Mouse (Mus musculus): ENCODE measurements at regions not wholly inside any gene's neighbourhood (a gene's known extent, or its start where the extent isn't known, plus 50 kb on each side); places are given as distances from the start of the nearest gene placed in this dataset.

- ATAC-seq (ENCODE audit: low FRiP score, low read depth): no peak
- 69% methylated on average over 2 of the region's 2 CpGs for WGBS
- H3K27me3 ChIP-seq: no peaks in the 10 kb centered on the region
Measured at GRCm38 (mm10) chr13:81852309-81852978, 69.6 kb downstream of the Cetn3 start.

DNA sequence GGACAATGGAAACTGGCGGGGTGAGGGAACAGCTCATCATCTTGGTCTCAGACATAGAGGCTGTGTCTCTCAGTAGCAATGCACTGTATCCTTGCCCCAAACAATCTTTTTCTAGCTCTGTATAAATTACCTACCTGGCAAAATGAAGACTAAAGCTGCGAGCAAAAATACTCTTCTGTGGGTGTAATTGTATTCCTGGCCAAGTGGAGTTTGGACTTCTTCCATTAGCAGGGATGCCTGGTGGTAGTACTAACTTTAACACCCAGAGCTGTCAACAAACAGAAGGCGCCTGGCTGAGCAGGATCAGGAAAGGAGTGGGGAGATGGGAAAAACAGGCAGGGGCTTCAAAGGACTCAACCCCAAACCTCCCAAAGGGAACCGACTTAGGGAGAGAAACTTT lies 73.2 kb downstream of the Cetn3 start:
- WGBS: 73% methylated on average over 4 of the region's 4 CpGs
- H3K36me3 ChIP-seq: no peaks in the 10 kb centered on the region
- H3K4me2 ChIP-seq: no peak overlapping the region
- H3K4me1 ChIP-seq (replicated peaks): no peaks in the 10 kb centered on the region
- H3K4me3 ChIP-seq: no peak overlapping the region
- no peaks in the 10 kb centered on the region for H3K9me3 ChIP-seq
- no peaks in the 10 kb centered on the region for H3K27me3 ChIP-seq
- no peak overlapping the region for H3K27ac ChIP-seq (replicated peaks)
- no peak overlapping the region for H3K9ac ChIP-seq
- no peak for ATAC-seq (ENCODE audit: low FRiP score, low read depth)

More at GRCm38 (mm10) chr13:81852309-81852978, 69.6 kb downstream of the Cetn3 start:
- Histone ChIP-seq H3K9ac (no peak overlapping the region), H3K36me3 (no peaks in the 10 kb centered on the region), H3K27ac (replicated peaks) (no peak overlapping the region), H3K4me1 (replicated peaks) (no peaks in the 10 kb centered on the region), H3K9me3 (no peaks in the 10 kb centered on the region), H3K4me2 (no peak overlapping the region), H3K4me3 (no peak overlapping the region)

DNA sequence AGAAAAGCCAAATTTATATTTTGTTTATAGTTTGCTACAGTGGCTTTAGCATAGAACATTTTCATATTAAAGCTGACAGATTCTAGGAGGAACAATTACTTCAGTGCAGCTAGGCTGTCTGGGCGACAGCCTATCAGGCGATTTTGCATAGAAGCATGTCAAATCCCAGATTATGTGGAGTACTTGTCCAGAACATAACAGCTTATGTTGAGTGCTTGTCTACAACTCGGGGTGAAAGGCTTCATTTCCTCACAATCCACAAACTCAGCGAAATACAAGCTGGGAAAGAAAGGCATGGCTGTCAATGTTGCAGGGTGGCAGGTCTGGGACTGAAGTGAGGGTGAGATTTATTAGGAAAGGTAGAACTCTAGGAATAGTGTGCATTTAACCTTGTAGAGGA lies 77.8 kb downstream of the Cetn3 start:
- Histone ChIP-seq H3K4me2 (no peak overlapping the region), H3K4me3 (no peak overlapping the region), H3K9me3 (no peaks in the 10 kb centered on the region), H3K27ac (replicated peaks) (no peak overlapping the region), H3K4me1 (replicated peaks) (no peaks in the 10 kb centered on the region), H3K9ac (no peak overlapping the region), H3K36me3 (no peaks in the 10 kb centered on the region), H3K27me3 (no peaks in the 10 kb centered on the region)
- ATAC-seq (ENCODE audit: low FRiP score, low read depth): no peak
- WGBS: 69% methylated on average over 4 of the region's 4 CpGs

DNA sequence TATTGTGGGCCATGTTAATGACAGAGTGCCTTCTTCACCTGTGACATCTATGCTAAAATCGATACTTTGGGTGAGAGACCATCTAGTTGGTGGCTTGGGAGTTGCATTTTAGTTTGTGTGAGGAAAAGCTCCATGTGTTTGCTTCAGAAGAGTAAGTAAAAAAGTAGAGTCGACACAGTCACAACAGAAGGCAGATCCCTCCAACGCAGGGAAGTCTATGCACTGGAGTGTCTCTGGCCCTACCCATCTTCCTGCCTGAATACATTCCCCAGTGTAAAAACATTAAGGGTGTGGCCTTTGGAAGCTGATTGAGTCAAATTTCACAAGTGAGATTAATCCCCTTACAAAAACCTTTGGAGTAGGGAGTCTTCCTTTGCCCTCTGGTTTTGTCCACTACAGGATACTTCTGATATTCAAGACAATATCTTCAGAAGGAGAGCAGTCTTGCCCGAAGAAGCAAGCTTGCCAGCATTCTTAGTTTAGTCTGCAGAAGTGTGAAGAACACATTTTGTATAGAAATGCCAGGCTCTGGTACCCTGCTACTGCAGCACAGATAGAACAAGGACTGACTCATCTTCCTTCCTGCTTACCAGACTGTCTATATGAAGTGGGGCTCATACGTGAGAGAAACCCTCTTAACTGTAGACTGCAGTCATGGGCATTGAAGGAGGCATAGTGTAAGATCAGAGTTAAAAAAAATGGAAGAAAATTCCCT lies 79.2 kb downstream of the Cetn3 start:
- WGBS: 87% methylated on average over 5 of the region's 5 CpGs
- no peaks in the 10 kb centered on the region for H3K36me3 ChIP-seq
- ATAC-seq (ENCODE audit: low FRiP score, low read depth): no peak

GRCm38 (mm10) chr13:81871226-81871625 lies 88.3 kb downstream of the Cetn3 start:
- Histone ChIP-seq H3K27me3 (no peaks in the 10 kb centered on the region), H3K4me1 (replicated peaks) (no peaks in the 10 kb centered on the region), H3K4me3 (no peak overlapping the region), H3K4me2 (no peak overlapping the region), H3K9me3 (no peaks in the 10 kb centered on the region), H3K9ac (no peak overlapping the region), H3K36me3 (no peaks in the 10 kb centered on the region), H3K27ac (replicated peaks) (no peak overlapping the region)
- WGBS: 79% methylated on average over 9 of the region's 9 CpGs
- ATAC-seq (ENCODE audit: low FRiP score, low read depth): no peak

More for the DNA sequence above, 79.2 kb downstream of the Cetn3 start:
- H3K4me3 ChIP-seq: no peak overlapping the region
- H3K27ac ChIP-seq (replicated peaks): no peak overlapping the region
- no peak overlapping the region for H3K4me2 ChIP-seq
- H3K4me1 ChIP-seq (replicated peaks): no peaks in the 10 kb centered on the region
- no peak overlapping the region for H3K9ac ChIP-seq
- no peaks in the 10 kb centered on the region for H3K9me3 ChIP-seq
- H3K27me3 ChIP-seq: no peaks in the 10 kb centered on the region

DNA sequence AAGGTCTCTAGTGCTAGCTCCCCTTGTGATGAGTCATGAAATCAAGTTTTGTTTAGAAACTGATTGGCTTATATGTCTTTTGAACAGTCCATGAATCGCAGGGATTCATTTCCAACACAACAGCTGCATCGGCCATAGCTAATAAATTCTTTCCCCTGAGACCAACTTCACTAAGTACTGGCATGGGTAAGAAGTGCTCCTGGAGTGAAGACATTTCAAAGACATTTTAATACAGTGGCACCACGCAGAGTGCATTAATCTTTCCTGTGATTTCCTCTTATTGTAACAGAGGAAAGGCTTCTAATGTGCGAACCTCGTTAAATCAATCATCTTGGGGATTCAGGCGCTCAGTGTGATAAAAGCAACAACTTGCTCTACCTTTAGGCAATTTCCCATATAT lies 103.0 kb downstream of the Cetn3 start:
- Histone ChIP-seq H3K4me1 (replicated peaks) (0 out of 2 replicates have a peak, but pooled peaks cover 5% of the 10 kb centered on the region), H3K9me3 (no peaks in the 10 kb centered on the region), H3K4me2 (no peak overlapping the region), H3K9ac (no peak overlapping the region), H3K36me3 (no peaks in the 10 kb centered on the region), H3K4me3 (no peak overlapping the region), H3K27ac (replicated peaks) (no peak overlapping the region), H3K27me3 (no peaks in the 10 kb centered on the region)
- ATAC-seq (ENCODE audit: low FRiP score, low read depth): no peak
- 33% methylated on average over 6 of the region's 6 CpGs for WGBS

DNA sequence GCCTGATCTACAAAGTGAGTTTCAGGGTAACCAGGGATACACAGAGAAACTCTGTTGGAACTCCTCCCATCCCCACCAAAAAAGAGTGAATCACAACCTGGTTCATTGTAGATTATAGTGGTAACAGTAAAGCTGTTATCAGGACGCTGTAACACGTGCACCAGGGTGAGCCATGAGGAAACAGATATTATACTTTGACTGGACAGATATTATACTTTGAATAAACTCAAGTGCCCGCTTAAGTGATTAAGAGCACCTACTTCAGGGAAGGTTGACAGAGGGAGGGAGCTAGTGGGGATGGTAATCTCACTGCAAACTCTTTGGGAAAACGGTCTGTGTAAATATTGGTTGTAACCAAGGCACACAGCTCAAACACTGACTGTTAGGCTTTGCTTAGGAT lies 147.4 kb downstream of the Cetn3 start:
- Histone ChIP-seq H3K36me3 (no peaks in the 10 kb centered on the region), H3K27ac (replicated peaks) (no peak overlapping the region), H3K4me3 (no peak overlapping the region), H3K4me1 (replicated peaks) (no peaks in the 10 kb centered on the region), H3K9me3 (no peaks in the 10 kb centered on the region), H3K9ac (no peak overlapping the region), H3K27me3 (no peaks in the 10 kb centered on the region), H3K4me2 (no peak overlapping the region)
- WGBS: 87% methylated on average over 4 of the region's 4 CpGs
- ATAC-seq (ENCODE audit: low FRiP score, low read depth): no peak

DNA sequence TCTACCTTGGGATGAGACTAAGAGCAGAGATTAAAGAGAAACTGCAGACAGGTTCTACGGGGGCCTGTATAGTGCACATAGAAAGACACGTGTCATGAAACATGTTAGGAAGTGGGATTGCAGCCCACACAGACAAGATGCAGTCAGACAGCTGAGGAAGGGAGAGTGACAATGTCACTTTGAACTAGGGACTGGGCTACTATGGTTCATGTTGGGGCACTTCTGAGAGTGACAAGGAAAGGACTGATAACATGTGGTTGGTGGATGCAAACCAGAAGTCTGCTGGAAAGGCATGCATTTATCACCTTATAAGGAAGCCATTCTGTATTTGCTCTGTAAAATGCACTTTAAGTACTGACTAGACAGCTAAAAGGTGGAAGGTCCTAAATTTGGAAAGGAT lies 148.3 kb downstream of the Cetn3 start:
- Histone ChIP-seq H3K4me3 (no peak overlapping the region), H3K27ac (replicated peaks) (no peak overlapping the region), H3K9ac (no peak overlapping the region), H3K4me1 (replicated peaks) (no peaks in the 10 kb centered on the region), H3K36me3 (no peaks in the 10 kb centered on the region), H3K4me2 (no peak overlapping the region), H3K27me3 (no peaks in the 10 kb centered on the region), H3K9me3 (no peaks in the 10 kb centered on the region)
- ATAC-seq (ENCODE audit: low FRiP score, low read depth): no peak
- WGBS: 93% methylated on average over 2 of the region's 2 CpGs

DNA sequence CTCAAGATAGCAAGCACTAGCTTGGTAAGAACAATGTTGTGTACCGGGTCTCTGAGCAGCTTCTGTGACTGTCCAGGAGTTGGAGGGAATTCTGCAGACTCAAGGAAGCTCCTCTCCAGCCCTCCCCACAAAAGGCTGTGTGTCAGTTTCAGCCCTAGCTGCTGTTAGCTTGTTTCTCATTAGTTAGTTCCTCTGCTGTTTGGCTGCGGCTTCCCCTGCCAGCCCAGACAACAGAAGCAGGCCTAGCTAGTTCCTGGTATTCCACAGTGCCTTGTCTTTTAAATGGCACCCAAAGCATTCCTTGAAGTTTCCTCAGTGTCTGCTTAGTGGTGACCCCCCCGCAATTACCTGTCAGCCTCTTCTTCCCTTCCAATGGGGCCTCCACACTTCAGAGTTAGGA lies 154.2 kb downstream of the Cetn3 start:
- WGBS: 81% methylated on average over 3 of the region's 3 CpGs
- ATAC-seq (ENCODE audit: low FRiP score, low read depth): no peak
- H3K4me2 ChIP-seq: no peak overlapping the region

DNA sequence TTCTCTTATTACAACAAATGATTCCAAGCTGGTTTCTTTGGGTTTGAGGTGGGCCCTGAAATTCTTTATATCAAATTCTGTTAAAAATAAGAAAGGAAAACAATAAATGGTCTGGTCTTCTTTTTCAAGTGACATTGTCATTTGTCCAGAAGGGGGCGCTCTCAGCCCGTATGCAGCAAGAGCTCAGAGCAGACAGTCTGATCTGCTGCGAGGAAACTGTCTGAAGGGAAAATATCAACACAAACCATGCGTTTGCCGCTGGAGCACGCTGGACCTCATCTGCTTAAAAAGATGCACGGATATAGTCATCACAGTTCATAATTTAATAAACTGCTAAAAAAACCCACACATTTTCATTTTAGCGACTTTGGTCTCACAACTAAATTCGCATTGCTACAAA lies 161.2 kb downstream of the Cetn3 start:
- Histone ChIP-seq H3K4me1 (replicated peaks) (peaks cover 17% of the 10 kb centered on the region), H3K4me3 (peak overlapping the region; percentile 29), H3K27me3 (no peaks in the 10 kb centered on the region), H3K9me3 (no peaks in the 10 kb centered on the region), H3K27ac (replicated peaks) (0 out of 2 replicates have a peak overlapping the region, but pooled peaks have one; percentile 2), H3K36me3 (no peaks in the 10 kb centered on the region), H3K9ac (no peak overlapping the region), H3K4me2 (peak overlapping the region; percentile 54)
- ATAC-seq (ENCODE audit: low FRiP score, low read depth): peak; percentile 94
- 9% methylated on average over 9 of the region's 9 CpGs for WGBS

More for the DNA sequence above, 154.2 kb downstream of the Cetn3 start:
- Histone ChIP-seq H3K9me3 (no peaks in the 10 kb centered on the region), H3K9ac (no peak overlapping the region), H3K27ac (replicated peaks) (no peak overlapping the region), H3K4me1 (replicated peaks) (no peaks in the 10 kb centered on the region), H3K36me3 (no peaks in the 10 kb centered on the region), H3K27me3 (no peaks in the 10 kb centered on the region), H3K4me3 (no peak overlapping the region)

DNA sequence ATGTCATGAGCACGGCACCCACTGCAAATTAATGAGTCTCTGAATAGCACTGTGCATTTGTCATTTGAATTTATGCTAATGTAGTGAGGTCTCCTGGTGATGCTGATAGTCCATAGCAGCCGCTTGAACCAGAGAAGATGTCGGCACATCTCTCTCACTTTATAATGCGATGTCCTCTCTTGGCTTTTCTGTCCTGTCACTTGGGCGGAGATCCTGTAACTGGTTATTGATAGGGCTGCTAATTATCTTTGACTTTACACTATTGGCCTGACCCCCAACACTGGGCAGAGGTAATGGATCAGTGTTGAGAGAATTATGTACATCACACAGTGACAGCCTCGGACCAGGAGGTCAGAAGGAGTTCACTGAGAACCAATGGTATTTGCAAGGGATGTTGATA lies 161.6 kb downstream of the Cetn3 start:
- H3K9ac ChIP-seq: no peak overlapping the region
- H3K4me2 ChIP-seq: peak overlapping the region; percentile 54
- peak overlapping the region; percentile 29 for H3K4me3 ChIP-seq
- ATAC-seq (ENCODE audit: low FRiP score, low read depth): peak; percentile 90
- H3K9me3 ChIP-seq: no peaks in the 10 kb centered on the region
- 0 out of 2 replicates have a peak overlapping the region, but pooled peaks have one; percentile 2 for H3K27ac ChIP-seq (replicated peaks)
- H3K4me1 ChIP-seq (replicated peaks): peaks cover 17% of the 10 kb centered on the region
- 20% methylated on average over 6 of the region's 6 CpGs for WGBS
- no peaks in the 10 kb centered on the region for H3K36me3 ChIP-seq
- no peaks in the 10 kb centered on the region for H3K27me3 ChIP-seq

GRCm38 (mm10) chr13:81945741-81946140 lies 162.9 kb downstream of the Cetn3 start:
- 8% methylated on average over 9 of the region's 9 CpGs for WGBS
- Histone ChIP-seq H3K4me2 (peak overlapping the region; percentile 66), H3K9ac (peak overlapping the region; percentile 45), H3K9me3 (no peaks in the 10 kb centered on the region), H3K4me1 (replicated peaks) (peaks cover 17% of the 10 kb centered on the region), H3K4me3 (peak overlapping the region; percentile 35), H3K27me3 (no peaks in the 10 kb centered on the region), H3K36me3 (no peaks in the 10 kb centered on the region), H3K27ac (replicated peaks) (no peak overlapping the region)
- no peak for ATAC-seq (ENCODE audit: low FRiP score, low read depth)
